Mouse (Mus musculus) spleen, adult 2 months (tissue): Measurements from ENCODE around the gene Otud7b.

Experiments
- CTCF ChIP-seq: fragments of 200-500 bp; IDR thresholded peaks from 2 replicates; pipeline ENCODE4 v1.5.1; 2011; ENCODE audit warnings: mild to moderate bottlenecking, inconsistent platforms; ENCODE audit not compliant: insufficient read depth, insufficient read length, insufficient replicate concordance; ENCODE audit errors: extremely low read depth
- POLR2A ChIP-seq: fragments of 200-500 bp; IDR thresholded peaks from 2 replicates; pipeline ENCODE4 v1.6.1; 2011; ENCODE audit warnings: low read depth, low read length, inconsistent platforms

DNA sequence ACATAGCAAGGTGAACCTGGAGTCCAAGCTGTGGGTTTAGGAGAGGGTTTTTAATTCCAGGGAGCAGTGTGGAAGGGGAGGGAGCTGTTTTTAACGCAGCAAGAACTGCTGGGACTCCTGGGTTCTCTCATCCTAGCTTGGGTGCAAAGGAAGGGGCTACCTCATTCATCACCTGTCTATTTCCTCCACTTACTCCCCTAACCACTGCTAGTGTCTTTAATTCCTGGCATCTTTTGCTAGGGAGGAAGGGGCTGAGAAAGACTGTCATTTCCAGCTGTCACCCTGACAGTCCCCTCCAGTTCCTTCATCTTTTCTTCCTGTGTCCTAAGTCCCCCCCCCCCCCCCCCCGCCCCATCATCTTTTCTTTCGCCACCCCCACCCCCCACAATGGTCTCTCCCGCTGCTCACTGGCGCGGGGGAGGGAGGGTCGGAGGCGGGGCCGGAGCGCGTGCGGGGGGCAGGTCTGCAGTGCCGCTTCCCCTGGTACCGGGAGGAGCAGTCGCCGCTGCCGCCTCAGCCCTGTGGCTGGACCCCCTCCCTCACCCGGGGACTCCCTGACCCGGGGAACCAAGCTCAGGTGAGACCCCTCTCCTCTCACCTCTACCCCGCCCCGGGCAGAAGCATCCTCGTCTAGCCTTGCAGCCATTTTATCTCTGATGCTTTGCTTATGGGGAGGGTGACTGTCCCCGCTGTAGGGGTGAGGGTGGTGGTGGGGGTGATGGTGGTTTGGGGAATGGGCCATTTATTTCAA, 76.6 kb downstream of the Otud7b start, which contains the start of gene Sv2a:
- no peak for TF ChIP-seq CTCF
- TF ChIP-seq POLR2A = no peak
